Mouse (Mus musculus): ENCODE results near the gene Gata2.

Gata2 gene

DNA sequence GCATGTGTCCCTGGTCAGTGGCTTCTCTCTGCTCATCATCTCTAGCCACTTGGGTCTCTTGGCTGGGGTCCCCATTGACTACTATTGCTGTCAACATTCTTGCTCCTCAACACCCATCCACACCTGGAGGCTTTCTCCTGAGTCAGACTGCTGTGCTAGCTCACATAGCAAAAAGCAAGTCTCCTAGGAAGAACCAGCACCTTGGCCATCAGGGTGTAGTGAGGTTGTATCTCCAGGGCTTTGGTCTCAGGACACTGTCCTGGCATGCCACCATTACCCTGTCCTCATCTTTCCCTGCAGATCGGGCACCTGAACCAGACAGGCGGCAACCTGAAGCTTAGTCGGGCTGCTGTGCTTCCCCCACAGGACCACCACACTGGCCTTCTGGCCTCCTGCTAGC, 14.6 kb downstream of the Gata2 start:
- ATAC-seq (ENCODE audit: low TSS enrichment): no peak

DNA sequence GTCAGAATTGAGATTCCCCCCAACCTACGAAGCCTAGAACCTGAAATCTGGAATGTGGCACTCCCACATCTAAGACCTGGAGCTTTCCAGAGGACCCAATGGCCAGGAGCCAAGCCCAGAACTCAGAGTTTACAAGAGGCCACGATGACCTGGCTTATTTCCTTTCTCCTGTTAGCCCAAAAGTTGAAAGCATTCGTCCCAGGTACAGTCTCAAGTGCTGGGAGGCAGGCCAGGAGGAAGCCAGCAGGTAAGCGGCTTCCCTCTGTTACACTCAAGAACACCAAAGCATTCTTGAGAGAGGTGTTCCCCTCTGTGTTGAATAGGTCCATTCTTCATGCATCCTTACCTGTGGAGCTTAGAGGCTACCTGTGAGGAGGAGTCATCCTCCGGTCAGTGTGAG, 15.8 kb downstream of the Gata2 start:
- no peak for ATAC-seq (ENCODE audit: low TSS enrichment)

DNA sequence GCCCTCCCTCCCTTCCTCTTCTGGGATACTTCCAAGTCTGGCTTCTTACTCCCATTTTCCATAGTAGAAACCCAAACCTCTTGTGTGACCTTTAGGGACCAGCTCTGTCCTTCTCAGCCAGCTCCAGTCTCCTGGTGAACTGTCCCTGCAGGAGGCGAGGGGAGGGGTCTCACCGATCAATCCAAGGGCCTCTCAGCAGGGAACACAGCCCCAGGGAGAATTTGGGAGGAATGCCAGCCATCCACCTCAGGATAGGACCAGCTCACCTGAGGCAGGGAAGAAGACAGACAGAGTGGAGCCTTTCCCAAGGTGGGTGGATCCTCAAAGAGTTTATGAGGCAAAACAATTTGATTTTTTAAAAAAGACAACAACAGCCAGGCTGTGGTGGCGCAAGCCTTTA, 16.5 kb downstream of the Gata2 start:
- ATAC-seq (ENCODE audit: low TSS enrichment): no peak

DNA sequence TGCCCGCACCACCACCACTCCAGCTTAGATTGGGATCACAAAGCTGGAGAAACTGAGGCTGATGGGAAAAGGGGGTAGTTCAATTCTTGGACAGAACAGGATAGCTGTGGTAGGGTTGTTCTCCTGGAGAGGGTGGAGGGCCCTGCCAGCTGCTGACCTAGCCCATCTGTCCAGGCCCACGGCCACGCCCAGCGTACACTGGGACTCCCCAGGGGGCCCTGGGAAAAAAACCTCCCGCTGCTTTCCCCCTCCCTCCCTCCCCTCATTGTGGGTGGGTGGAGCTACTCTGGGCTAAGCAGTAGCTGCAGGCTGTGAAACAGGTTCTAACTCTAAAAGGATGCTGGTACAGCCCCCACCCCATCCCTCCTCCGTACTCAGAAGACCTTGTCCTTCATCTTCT, 22.1 kb downstream of the Gata2 start:
- ATAC-seq (ENCODE audit: low TSS enrichment): no peak

DNA sequence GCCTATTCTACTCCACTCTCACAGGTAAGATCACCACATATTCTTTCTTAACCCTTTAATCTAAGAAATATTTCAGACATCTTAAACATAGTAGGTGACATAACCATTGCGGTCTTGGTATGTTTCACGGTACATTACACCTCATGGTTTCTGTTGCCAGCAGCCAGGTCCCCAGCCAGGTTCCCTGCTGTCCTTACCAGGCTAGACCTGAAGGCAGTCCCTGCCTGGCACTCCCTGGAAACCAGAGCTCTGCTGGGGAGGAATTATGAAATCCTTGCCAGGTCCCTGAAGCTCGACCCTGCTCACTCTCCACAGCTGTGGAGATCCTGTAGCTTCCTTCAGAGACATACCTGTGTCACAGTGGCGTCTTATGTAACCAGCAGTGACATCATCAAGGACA, 22.5 kb downstream of the Gata2 start:
- no peak for ATAC-seq (ENCODE audit: low TSS enrichment)

DNA sequence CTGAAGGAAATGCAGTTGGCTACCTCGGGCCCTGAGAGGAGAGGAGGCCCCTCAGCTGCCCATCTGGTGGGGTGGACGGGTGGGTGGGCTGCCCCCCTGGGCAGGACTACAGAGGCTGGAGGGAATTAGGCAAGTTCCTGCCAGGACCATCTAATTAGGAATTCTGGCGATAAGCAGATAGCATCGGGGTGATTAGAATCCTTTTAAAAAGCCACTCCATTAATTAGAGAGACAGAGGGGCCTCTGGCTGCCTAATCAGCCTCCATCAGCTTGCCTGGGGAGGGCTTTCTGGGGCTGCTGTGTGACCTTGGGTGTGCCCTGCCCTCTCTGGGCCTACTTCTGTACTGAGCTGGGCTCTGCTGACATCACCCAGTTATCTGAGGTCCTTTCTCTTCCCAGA, 25.4 kb downstream of the Gata2 start:
- no peak for ATAC-seq (ENCODE audit: low TSS enrichment)

DNA sequence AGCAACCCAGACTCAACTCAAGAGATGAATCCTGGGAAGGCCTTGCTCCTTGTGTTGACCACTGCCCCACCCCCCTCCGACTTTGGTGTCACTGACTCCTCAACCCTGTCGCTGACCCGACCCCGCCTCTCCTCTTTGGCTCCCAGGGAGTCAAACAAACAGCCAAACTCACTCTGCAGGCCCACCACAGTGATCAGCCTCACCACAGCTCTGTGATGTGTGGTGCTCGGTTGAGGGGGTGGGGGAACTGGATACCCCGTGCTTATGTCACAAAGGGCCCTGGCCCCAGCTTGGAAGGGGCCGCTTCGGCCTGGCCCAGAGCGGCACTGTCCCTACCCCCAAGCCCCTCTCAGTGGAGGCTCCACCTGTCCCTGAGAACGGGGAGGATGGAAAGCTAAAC, 28.3 kb downstream of the Gata2 start, which contains the start of gene Dnajb8:
Gene Dnajb8 (plus strand): TSS at position 301 of the 400 bp plus-strand sequence.
- no peak for ATAC-seq (ENCODE audit: low TSS enrichment)

DNA sequence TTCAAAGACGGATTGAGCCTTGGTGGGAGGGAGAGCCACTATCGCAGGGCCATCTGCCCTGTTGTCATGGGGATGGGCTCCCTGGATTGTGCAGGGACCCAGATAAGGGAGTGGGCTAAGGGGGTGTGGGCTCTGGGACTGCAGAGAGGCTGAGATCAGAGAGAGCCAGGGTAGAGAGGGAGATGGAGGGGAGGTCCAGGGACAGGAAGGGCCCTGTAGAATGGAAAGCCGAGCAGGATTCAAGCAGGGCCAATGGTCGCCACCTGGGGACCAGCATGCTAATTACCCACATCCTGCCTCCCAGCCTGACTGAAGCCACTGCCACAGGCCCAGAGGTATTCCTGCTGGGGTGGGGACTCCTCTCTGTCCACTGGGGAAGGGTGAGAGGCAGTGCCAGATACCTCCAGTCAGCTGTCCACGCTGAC, 32.9 kb downstream of the Gata2 start:
- ATAC-seq (ENCODE audit: low TSS enrichment): no peak

DNA sequence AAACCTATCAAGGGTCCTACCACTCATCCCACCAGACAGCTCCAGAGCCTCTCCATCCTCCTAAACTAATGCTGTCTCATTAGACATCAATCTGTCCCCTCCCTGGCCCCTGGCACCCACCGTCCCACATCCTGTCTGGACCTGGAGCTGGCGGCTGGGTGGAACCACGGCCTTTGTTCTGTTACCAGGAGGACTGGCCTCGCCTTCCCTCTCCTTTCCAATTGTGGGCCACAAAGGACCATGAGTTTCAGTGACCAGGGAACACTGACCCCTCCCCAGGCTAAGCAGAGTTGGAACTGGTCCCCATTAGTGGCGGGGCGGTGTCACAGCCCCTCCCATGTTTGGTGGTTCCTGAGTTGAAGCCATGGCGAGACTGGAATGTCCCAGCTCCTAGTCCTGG, 33.8 kb downstream of the Gata2 start:
- no peak for ATAC-seq (ENCODE audit: low TSS enrichment)

DNA sequence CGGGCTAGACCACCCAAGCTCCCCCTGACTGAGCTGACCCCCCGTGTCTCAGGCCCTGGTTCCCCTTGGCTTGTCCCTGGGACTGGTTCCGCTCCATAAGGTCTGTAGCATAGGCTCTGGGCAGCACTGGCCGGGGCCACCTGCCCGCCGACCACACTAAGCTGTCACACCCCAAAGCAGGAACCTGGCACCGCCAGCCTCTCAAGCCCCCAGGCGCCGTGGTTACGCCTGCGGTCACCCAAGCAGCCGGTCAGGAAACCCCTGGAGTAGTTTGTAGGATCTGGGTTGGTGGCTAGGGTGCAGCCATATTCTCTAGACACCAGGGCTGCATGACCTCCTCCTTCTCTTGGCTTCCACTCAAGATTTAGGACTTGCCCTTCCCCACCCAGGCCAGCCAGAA, 35.5 kb downstream of the Gata2 start:
- no peak for ATAC-seq (ENCODE audit: low TSS enrichment)

DNA sequence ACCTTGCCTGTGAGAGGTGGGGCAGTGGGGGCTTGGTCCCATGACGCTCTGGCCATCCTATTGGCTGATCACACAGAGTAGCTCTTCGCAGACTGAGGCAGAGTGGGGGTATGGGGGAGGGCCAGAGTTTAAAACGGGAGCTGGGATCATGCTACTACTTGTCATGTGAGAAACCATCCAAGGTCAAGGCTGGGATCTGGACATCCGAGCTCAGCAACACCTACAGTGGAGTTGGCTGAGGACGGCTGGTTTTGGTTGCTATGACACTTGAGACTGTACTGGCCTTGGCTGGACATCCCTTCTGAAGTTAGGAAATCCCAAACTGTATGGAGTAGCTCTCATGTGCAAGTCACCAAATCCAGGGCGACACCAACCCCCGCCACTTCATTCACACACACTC, 38.1 kb downstream of the Gata2 start:
- ATAC-seq (ENCODE audit: low TSS enrichment): no peak

DNA sequence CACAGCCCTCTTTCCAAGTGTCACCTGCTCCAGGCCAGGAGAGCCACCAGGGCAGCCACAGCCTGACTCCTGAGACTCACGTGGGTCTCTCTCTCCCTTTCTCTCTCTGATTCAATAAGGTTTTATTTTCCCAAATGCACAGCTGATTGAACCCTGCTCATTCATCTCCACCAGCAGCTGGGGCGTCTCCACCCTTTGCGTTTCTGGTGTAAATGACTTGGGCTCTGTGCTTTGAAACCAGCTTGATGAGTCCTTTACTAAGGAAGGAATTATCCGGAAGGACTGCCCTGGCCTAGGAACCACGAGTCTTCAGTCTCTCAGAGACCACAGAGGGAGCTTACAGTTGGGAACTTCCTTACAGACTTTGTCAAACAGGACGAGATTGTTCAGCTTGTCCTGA, 38.5 kb downstream of the Gata2 start:
- no peak for ATAC-seq (ENCODE audit: low TSS enrichment)

DNA sequence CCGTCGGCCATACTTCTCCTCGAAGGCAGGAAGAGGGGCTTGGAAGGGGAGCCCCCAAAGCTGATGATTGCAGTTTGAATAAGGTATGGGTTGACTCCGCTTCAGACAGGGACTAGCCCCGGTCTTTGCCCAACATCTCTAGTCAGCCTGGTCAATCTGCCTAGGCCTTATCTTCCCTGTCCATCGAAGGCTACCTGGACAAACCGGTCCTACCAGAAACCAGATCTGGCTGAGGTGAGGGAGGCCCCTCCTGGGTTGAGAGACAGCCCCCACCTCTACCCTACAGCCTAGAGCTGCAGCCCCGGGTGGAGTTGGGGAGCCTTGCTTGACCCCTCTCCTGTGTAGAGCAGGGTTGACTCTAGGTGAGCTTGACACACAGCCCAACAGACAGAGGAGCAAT, 40.3 kb downstream of the Gata2 start:
- no peak for ATAC-seq (ENCODE audit: low TSS enrichment)

DNA sequence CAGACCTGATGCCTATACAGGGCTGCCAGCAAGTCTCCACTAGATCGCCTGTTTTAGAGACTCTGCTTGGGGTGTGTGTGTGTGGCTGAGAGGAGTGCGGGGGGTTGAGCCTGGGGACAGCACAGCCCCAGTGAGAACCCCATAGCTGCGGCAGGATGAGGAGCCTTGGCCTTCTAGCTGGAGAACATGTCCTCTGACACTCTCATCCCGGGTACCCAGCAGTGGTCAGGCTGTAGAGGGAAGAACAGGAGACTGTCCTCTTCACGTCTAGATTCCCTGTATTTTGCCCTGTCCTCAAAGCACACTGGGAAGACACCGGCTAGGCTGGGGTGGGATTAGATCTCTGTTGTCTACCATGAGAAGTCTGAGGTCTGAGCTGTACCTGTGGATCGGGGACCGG, 41.8 kb downstream of the Gata2 start:
- no peak for ATAC-seq (ENCODE audit: low TSS enrichment)

DNA sequence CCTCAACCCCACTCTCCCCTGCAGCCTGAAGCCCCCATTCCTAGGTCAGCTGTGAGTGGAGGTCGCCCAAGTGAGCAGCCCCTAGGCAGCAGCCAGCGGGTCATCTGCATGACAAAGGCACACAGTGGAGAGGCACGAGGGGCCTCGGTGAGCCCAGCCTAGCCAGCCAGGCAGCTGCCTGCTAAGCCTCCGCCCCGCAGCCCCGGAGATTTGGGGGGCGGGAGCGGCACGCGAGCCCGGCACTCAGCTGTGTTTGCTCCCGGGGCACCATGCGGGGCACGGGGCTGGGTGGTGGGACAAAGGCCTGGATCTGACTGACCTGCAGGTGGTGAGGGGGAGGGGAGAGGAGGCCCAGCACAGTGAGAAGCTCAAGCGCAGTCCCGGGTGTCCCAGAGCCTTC, 42.3 kb downstream of the Gata2 start:
- ATAC-seq (ENCODE audit: low TSS enrichment): no peak

DNA sequence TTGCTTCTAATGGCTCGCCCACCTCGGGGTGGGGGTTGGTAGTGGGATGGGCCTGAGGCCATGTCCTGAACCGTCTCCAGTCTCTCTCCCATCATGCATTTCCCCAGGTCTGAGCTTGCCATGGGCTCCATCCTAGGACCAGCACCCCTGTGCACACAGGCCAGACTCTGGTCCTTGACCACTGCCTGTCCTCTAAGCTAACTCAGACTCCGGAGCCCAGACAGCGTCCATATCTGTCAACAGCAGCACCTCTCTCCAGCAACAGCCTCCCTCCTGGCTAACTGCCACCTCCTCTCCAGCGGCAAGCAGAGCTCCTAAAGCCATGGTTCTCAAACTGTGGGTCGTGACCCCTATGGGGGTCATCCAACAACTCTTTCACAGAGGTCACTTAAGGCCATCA, 42.8 kb downstream of the Gata2 start:
- ATAC-seq (ENCODE audit: low TSS enrichment): no peak

DNA sequence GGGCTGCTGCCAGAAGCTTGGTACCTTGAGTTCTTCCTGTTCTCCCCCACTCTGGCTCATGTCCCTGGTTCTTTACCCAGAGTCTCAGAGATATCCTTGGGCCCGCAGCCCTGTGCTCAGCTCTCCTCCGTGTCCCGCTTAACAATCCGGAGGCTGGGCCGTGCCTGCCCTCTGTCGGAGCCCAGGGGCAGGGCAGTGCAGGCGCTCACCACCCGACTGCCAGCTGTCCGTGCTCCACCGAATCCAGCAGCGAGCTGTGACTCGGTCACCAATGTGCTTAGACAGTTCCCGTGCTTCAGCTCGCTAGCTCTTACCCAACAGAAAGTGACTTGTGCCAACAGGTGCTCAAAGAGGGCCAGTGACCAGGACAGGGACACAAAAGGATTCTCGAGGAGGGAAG, 48.9 kb downstream of the Gata2 start:
- ATAC-seq (ENCODE audit: low TSS enrichment): peak; percentile 76

DNA sequence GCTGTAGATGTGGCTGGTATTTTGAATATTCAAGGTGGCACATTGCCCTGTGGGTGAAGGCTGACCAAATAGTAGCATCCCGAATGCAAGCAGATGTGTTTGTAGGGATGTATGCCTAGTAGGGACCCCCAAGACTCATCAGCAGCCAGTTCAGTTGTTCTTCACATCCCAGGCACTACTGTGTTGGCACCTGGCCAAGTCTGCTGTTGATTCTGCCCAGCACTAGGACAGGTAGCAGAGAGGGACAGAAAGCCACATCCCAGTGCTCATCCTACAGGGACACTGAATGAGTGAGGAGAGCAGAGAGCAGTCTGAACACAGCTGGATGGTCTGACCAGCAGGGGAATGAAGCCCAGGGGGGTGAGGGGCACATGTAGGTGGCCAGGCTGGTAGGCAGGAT, 55.5 kb downstream of the Gata2 start:
- no peak for ATAC-seq (ENCODE audit: low TSS enrichment)

DNA sequence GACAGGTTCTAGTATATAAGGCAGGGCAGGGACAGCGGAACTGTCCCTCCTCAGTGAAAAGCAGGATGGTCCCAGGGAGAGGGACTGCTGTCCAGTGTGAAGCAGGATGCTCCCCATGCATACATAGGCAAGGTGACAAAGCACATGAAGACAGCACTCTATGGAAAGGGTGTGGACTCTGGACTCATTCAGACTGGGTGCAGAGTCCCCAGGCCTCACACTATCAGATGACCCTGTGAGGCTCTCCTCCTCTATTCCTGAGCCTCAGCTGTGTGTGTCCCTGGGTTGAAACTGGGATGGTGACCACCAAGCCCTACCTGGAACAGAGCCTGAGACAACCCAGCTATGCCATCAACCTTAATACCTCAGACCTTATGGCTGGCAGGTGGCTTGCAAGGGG, 57.7 kb downstream of the Gata2 start:
- ATAC-seq (ENCODE audit: low TSS enrichment): no peak

DNA sequence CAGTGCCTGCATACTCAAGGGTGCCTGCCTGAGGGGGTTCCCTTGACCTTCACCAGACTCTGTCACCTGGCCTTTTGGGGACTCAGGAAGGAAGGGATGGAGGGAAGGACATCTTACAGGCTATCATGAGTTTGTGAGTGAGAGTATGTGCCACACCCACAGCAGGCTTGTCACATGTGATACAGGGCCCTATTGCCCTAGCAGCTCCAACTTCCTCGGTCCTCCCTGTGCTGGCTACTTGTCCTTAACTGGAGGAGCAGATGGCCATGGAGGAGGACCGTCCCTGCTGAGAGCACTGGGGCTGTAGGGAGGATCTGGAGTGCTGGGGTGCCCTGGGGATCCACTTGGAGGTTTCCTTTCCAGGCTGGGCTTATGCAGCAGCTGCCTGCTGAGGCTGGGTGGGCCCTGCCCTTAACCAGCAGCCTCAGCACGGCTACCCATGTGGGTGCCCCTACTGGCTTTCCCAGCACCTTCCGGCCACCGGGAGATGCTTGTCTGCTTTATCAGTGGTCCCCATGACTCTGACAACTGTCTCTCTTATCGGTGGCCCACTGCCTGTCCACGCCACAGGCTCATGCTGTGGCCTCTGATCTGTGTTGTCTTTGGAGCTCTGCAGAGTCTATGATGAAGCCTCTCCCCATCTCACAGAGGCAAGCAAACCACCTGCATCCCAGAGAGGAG, 58.2 kb downstream of the Gata2 start:
- no peak for ATAC-seq (ENCODE audit: low TSS enrichment)

DNA sequence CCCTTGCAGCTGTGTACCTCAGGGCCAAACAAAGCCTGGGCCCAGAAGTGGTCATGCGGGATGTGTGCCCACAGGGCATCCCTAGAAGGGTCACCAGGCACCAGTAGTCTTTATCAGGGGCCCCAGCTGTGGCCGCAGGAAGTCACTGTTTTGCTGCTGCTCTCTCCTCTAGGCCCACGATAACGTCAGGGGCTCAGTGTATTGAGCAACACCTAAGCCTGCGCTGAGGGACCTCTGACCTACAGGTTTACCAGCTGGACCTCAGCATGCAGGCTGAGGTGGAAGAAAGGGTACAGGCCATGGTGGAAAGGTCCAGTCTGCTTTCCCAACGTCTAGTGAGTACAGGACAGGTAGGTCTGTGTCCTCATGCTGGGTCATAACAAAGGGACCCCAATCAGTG, 60.4 kb downstream of the Gata2 start:
- no peak for ATAC-seq (ENCODE audit: low TSS enrichment)

DNA sequence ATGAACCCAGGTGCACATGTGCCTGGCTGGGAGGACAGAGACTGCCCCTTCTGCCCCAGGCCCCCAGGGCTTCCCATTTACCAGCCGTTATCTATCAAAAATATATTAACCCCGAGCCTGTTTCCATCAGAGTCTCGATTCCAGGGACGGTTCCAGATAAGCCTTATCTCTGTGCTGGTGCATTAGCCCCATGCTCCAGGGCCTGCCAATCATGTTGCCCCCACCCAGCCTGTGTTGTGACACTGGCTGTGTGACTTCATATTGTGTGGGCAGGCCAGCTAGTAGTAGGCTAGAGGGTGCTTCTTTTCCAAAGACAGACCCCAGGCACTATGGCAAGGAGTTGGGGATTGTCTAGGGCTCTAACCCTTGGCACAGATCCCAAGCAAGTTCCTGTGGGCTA, 61.7 kb downstream of the Gata2 start:
- ATAC-seq (ENCODE audit: low TSS enrichment): no peak

Data from frontal cortex, adult (tissue).